Mouse (Mus musculus) heart, adult 2 months (tissue): ENCODE results near the gene Tarbp2. TPM values are rescaled to one million over a fixed set of nuclear protein-coding genes. Genes with fewer than 3 reads are reported as not detected.

Experiments
- DNase-seq, 2 experiments: peaks; one replicate each; pipeline ENCODE4 v3.0.0; 2021
- H3K27ac ChIP-seq: fragments of 200-600 bp; 2 replicates; pipeline ENCODE4 v1.8.1; 2022
- H3K27me3 ChIP-seq: fragments of 200-500 bp; 2 replicates; pipeline ENCODE4 v1.6.1; 2012; ENCODE audit warnings: mild to moderate bottlenecking, low read length, inconsistent platforms, mixed read lengths; ENCODE audit not compliant: control insufficient read depth, insufficient read depth
- H3K36me3 ChIP-seq: fragments of 200-500 bp; 2 replicates; pipeline ENCODE4 v1.6.1; 2012; ENCODE audit warnings: low read length, inconsistent platforms; ENCODE audit not compliant: control insufficient read depth, insufficient read depth
- H3K4me1 ChIP-seq: fragments of 200-500 bp; 2 replicates; pipeline ENCODE4 v1.6.1; 2011; ENCODE audit warnings: low read length; ENCODE audit not compliant: control insufficient read depth, insufficient read depth
- H3K4me3 ChIP-seq: fragments of 200-600 bp; 2 replicates; pipeline ENCODE4 v1.8.1; 2022
- H3K79me2 ChIP-seq: fragments of 200-500 bp; replicated peaks from 2 replicates; pipeline ENCODE4 v1.6.1; 2012; ENCODE audit warnings: mild to moderate bottlenecking, inconsistent platforms, low read length, moderate library complexity, mixed read lengths; ENCODE audit not compliant: control insufficient read depth, insufficient read depth
- H3K9ac ChIP-seq: fragments of 200-500 bp; 2 replicates; pipeline ENCODE4 v1.6.1; 2012; ENCODE audit warnings: low read depth, mild to moderate bottlenecking, control low read depth, inconsistent platforms, low read length, mixed read lengths
- CTCF ChIP-seq: fragments of 200-600 bp; IDR thresholded peaks from 2 replicates; pipeline ENCODE4 v1.8.1; 2022; ENCODE audit warnings: antibody characterized with exemption, mild to moderate bottlenecking, moderate library complexity
- EP300 ChIP-seq: fragments of 200-500 bp; IDR thresholded peaks from 2 replicates; pipeline ENCODE4 v1.6.1; 2011; ENCODE audit warnings: low read depth, low read length, control low read depth; ENCODE audit not compliant: insufficient read depth
- POLR2A ChIP-seq: fragments of 200-500 bp; IDR thresholded peaks from 2 replicates; pipeline ENCODE4 v1.6.1; 2011; ENCODE audit warnings: mild to moderate bottlenecking, low read depth, low read length, control low read depth; ENCODE audit not compliant: insufficient read depth
- WGBS: fragments of 180-500 bp; shearing (Covaris S2); methylation state at CpG from one replicate; pipeline ENCODE4 v1.1.7; 2018; 5-methylcytosine and 5-hydroxymethylcytosine counted together
- intact Hi-C: fragments of 180-260 bp; cut with DNase I; formaldehyde crosslinking; loops from one replicate; pipeline ENCODE4 v1.15.1; 2025
- polyA plus RNA-seq: library from polyadenylated mRNA; depleted of rRNA; stranded (reverse); fragments of >200 nt; gene quantifications from 2 replicates; pipeline ENCODE4 v1.2.3, GENCODE M21; 2012
- total RNA-seq, 2 experiments: library from RNA; stranded (reverse); gene quantifications; 2 replicates each; pipeline ENCODE4 v1.2.3; 2021

Gene Tarbp2
- total and polyA plus RNA-seq, 3 experiments: 37.4 to 79.2 (median 43.6) TPM

DNA sequence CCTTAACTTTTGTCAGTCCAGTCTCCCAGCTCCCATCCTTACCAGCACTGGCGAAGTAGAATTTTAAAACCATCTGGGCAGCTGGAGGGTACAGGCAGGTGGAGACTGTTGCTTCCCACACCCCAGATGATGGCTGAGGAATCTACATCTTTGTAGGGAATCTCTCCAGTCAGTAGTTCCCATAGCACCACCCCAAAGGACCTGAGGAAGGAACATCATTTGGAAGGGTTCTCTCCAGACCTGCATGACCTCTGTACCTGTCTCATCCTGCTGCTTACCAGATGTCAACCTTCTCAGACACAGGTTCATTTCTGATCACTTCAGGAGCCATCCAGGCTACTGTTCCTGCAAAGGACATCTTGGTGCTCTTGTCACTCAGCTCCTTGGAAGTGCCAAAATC, 14.5 kb upstream of the Tarbp2 start, which contains the start of gene Gm10337:
TSS of gene Gm10337 (plus strand) at position 276 of the 400 bp plus-strand sequence.
- H3K36me3 ChIP-seq: peaks cover 3% of the 10 kb centered on the region
- no peak for DNase-seq
- 90% methylated on average over 1 of the region's 1 CpGs for WGBS
- no peak within 1 kb of the TSS for H3K27ac ChIP-seq
- no peak for TF ChIP-seq CTCF
- no peak for TF ChIP-seq EP300
- no peak for TF ChIP-seq POLR2A
- intact Hi-C loops: no loop called here
- H3K9ac ChIP-seq: no peak within 1 kb of the TSS
- H3K4me1 ChIP-seq: no peaks in the 10 kb centered on the region; the same call in 1 of the 2 replicates
- H3K27me3 ChIP-seq: no peaks in the 10 kb centered on the region
- no peaks in the 10 kb centered on the region for H3K79me2 ChIP-seq
- H3K4me3 ChIP-seq: no peak within 1 kb of the TSS

DNA sequence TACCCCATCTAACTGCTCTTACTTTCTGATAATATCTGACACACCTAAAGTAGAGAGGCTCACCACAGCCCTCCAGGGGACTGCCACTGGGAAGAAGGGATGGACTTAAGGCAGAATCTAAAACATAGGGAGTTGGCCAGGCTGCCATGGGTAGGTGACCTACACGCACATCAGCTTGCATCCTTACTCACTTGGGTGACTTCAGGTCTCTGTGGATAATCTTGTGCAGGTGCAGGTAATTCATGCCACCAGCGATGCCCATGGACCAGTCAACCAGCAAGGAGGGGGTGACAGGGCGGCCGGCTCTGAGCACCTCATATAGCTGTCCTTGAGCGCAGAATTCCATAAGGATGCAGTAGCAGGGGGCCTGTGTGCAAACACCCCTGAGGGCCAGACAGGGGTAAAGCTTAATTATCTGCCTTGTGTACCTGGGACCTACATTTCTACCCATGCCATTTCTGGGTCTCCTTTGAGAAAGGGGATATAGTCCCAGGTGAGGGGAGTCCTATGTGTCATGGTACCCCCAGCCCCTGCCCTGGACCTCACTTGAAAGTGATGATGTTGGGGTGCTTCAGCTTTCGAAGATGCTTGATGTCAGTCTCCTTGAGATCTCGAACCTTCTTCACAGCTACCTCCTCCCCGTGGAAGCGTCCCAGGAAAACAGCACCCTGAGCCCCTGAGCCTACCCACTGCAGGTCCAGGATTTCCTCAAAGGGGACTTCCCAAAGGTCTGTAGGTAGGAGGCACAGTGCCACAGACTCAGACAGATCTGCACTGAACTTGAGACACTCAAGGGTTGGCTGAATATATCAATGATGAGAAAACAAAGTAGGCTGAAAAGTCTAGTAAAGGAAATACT, 13.8 kb upstream of the Tarbp2 start:
- TF ChIP-seq EP300: no peak
- TF ChIP-seq POLR2A: no peak
- TF ChIP-seq CTCF: no peak
- Histone ChIP-seq H3K4me1 (no peaks in the 10 kb centered on the region; the same call in 1 of the 2 replicates), H3K27me3 (no peaks in the 10 kb centered on the region), H3K36me3 (no peaks in the 10 kb centered on the region), H3K4me3 (no peak overlapping the region), H3K27ac (no peak overlapping the region), H3K79me2 (no peaks in the 10 kb centered on the region), H3K9ac (no peak overlapping the region)
- intact Hi-C loops: no loop called here
- 84% methylated on average over 9 of the region's 9 CpGs for WGBS
- DNase-seq: no peak

DNA sequence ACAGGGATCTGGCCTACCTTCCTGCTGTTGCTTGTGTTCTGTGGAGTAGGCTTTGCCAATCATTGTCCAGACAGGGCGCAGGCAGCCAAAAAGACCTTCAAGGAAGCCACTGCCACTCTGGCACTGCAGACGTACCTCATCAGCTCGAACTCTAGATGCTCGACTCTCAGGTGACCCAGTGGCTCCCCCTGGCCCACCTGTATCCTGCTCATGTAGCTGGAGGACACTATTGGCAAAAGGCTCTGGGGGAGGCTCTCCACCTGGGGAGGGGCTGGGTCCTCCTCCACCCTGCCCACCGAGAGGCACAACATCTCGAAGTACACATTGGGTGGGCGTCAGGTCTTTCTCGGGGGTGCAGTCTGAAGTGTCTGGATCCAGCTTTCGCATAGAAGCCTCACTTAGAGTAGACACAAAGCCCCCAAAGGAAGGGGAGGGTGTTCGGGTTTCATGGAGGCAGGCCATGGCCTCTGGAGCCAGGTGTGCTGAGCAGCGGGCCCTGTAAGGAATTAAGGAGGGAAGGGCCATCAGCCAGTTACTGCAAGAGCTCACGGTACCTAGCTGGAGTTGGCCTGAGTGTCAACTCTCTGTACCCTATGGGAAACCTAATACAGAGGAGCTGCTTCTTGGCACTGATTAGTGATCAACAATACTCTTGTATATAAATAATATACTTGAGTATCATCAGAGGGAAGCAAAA, 12.8 kb upstream of the Tarbp2 start:
- Histone ChIP-seq H3K9ac (no peak overlapping the region), H3K27ac (no peak overlapping the region), H3K4me3 (no peak overlapping the region), H3K79me2 (no peaks in the 10 kb centered on the region), H3K36me3 (no peaks in the 10 kb centered on the region), H3K27me3 (no peaks in the 10 kb centered on the region), H3K4me1 (no peaks in the 10 kb centered on the region; the same call in 1 of the 2 replicates)
- TF ChIP-seq POLR2A (no peak), EP300 (no peak), CTCF (no peak)
- 60% methylated on average over 12 of the region's 12 CpGs for WGBS
- DNase-seq: no peak
- intact Hi-C loops: no loop called here

DNA sequence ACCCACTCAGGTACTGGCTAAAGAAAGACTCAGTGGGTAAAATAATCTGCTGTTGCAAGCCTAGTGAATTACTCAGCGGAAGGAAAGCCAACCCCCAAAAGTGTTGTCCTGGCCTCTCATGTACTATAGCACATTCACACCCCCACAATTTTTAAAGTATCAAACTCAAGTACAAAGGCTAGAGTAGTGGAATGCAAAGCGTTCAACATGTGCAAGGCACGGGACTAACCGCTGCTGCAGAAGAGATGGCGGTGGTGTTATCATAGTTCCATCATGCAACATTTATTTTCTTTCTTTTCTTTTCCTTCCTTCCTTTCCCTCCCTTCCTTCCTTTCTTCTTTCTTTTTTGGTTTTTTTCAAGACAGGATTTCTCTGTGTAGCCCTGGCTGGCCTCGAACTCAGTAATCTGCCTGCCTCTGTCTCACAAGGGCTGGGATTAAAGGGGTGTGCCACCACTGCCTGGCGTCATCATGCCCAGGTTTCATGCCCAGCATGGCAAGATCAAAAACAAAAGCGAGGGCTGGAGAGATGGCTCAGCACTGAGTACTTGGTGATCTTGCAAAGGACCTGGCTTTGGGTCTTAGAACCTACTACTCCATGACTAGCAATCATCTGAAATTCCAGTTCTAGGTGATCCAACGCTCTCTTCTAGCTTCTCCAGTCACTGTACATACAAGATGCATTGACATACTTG, 12.1 kb upstream of the Tarbp2 start:
- Histone ChIP-seq H3K27ac (no peak overlapping the region), H3K79me2 (no peaks in the 10 kb centered on the region), H3K4me1 (no peaks in the 10 kb centered on the region; the same call in 1 of the 2 replicates), H3K4me3 (no peak overlapping the region), H3K9ac (no peak overlapping the region), H3K27me3 (no peaks in the 10 kb centered on the region), H3K36me3 (no peaks in the 10 kb centered on the region)
- intact Hi-C loops: no loop called here
- TF ChIP-seq CTCF: no peak
- TF ChIP-seq POLR2A: no peak
- TF ChIP-seq EP300: no peak
- 55% methylated on average over 9 of the region's 9 CpGs for WGBS
- no peak for DNase-seq

DNA sequence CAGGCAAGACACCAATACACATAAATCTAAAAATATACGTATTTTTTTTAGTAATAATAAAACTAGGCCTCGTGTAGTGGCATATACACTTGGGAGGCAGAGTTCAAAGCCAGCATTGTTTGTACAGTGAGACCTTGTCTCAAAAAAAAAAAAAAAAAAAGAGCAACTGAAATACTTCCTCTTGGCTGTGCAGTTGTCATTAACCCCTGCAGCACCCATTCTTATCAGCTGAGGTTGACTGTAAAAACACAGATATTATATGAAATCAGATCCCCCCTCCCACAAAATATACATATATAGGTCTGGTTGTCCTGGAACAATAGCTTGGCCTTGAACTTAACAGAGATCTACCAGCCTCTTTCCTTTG, 11.5 kb upstream of the Tarbp2 start:
- Histone ChIP-seq H3K36me3 (no peaks in the 10 kb centered on the region), H3K79me2 (no peaks in the 10 kb centered on the region), H3K9ac (no peak overlapping the region), H3K4me3 (no peak overlapping the region), H3K4me1 (no peaks in the 10 kb centered on the region; the same call in 1 of the 2 replicates), H3K27me3 (no peaks in the 10 kb centered on the region), H3K27ac (no peak overlapping the region)
- TF ChIP-seq CTCF (no peak), EP300 (no peak), POLR2A (no peak)
- no peak for DNase-seq
- intact Hi-C loops: no loop called here
- WGBS: 29% methylated on average over 2 of the region's 2 CpGs

DNA sequence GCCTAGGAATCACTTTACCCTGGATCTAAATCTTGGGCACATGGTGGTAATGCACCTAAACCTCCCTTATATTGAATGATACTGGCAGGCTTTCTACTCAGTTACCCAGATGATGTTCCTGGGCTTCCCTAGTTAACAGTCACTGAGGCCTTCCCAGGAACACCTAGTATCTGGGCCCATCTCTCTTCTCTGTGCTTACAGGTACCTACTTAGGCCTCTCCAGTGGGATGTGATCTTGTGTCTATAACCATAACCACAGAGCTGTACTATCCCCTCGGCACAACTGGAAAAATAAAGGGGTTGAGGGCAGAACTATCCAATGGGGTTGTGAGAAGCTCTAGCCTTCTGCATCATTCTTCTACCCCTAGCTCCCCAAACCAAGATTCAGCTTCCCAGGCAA, 11.1 kb upstream of the Tarbp2 start:
- no peak for DNase-seq
- H3K4me1 ChIP-seq: no peaks in the 10 kb centered on the region; the same call in 1 of the 2 replicates
- H3K27me3 ChIP-seq: no peaks in the 10 kb centered on the region
- no peak overlapping the region for H3K4me3 ChIP-seq
- no peak overlapping the region for H3K27ac ChIP-seq
- H3K79me2 ChIP-seq: no peaks in the 10 kb centered on the region
- H3K9ac ChIP-seq: no peak overlapping the region
- TF ChIP-seq CTCF (no peak), EP300 (no peak), POLR2A (no peak)
- no peaks in the 10 kb centered on the region for H3K36me3 ChIP-seq
- 97% methylated on average over 1 of the region's 1 CpGs for WGBS
- intact Hi-C loops: no loop called here
